Mouse (Mus musculus): ENCODE results near the gene Plin5. TPM values are rescaled to one million over a fixed set of nuclear protein-coding genes. Genes with fewer than 3 reads are reported as not detected.
A peak's percentile ranks its signal among the peaks of the same experiment; 100 is the strongest.
"Not testable (repeated sequence)": the region's sequence is repeated elsewhere in the genome, so short reads cannot be mapped to it uniquely, and the experiment has no call there.

Plin5 gene
- polyA plus RNA-seq, 1 experiment: 11.7 TPM

- no peak for DNase-seq
- no peak overlapping the region for H3K27ac ChIP-seq (ENCODE audit: control insufficient read depth, insufficient read depth, low read length)
- peaks cover 19% of the 10 kb centered on the region for H3K36me3 ChIP-seq (ENCODE audit: control insufficient read depth, insufficient read depth, low read length)
- TF ChIP-seq POLR2A (IDR thresholded peaks at IDR 0.05; ENCODE audit: control insufficient read depth, extremely low read depth, insufficient read depth, low read length, poor library complexity) (no peak), CTCF (IDR thresholded peaks at IDR 0.05; ENCODE audit: borderline replicate concordance, control insufficient read depth, extremely low read depth, insufficient read depth, low read length, poor library complexity) (no peak)
- H3K4me3 ChIP-seq (ENCODE audit: control insufficient read depth, insufficient read depth, low read length): no peak overlapping the region
- no peaks in the 10 kb centered on the region for H3K27me3 ChIP-seq (ENCODE audit: control insufficient read depth, insufficient read depth, low read length)
- no peaks in the 10 kb centered on the region for H3K4me1 ChIP-seq (replicated peaks; ENCODE audit: control insufficient read depth, insufficient read depth, low read length)
- 97% methylated on average over 12 of the region's 12 CpGs for WGBS
Measured at GRCm38 (mm10) chr17:56096883-56097282, 20.5 kb downstream of the Plin5 start.

GRCm38 (mm10) chr17:56092794-56093193 is 24.6 kb downstream of the Plin5 start:
- peaks cover 11% of the 10 kb centered on the region for H3K36me3 ChIP-seq (ENCODE audit: control insufficient read depth, insufficient read depth, low read length)
- WGBS: 95% methylated on average over 1 of the region's 1 CpGs
- DNase-seq: no peak

GRCm38 (mm10) chr17:56092312-56092711 is 25.1 kb downstream of the Plin5 start:
- no peaks in the 10 kb centered on the region for H3K27me3 ChIP-seq (ENCODE audit: control insufficient read depth, insufficient read depth, low read length)
- H3K36me3 ChIP-seq (ENCODE audit: control insufficient read depth, insufficient read depth, low read length): peaks cover 6% of the 10 kb centered on the region
- TF ChIP-seq POLR2A (IDR thresholded peaks at IDR 0.05; ENCODE audit: control insufficient read depth, extremely low read depth, insufficient read depth, low read length, poor library complexity) (no peak), CTCF (IDR thresholded peaks at IDR 0.05; ENCODE audit: borderline replicate concordance, control insufficient read depth, extremely low read depth, insufficient read depth, low read length, poor library complexity) (no peak)
- 100% methylated on average over 1 of the region's 1 CpGs for WGBS
- H3K4me3 ChIP-seq (ENCODE audit: control insufficient read depth, insufficient read depth, low read length): no peak overlapping the region
- no peaks in the 10 kb centered on the region for H3K4me1 ChIP-seq (replicated peaks; ENCODE audit: control insufficient read depth, insufficient read depth, low read length)
- no peak for DNase-seq
- H3K27ac ChIP-seq (ENCODE audit: control insufficient read depth, insufficient read depth, low read length): no peak overlapping the region

More at GRCm38 (mm10) chr17:56092794-56093193, 24.6 kb downstream of the Plin5 start:
- Histone ChIP-seq H3K27me3 (ENCODE audit: control insufficient read depth, insufficient read depth, low read length) (no peaks in the 10 kb centered on the region), H3K4me3 (ENCODE audit: control insufficient read depth, insufficient read depth, low read length) (no peak overlapping the region), H3K27ac (ENCODE audit: control insufficient read depth, insufficient read depth, low read length) (no peak overlapping the region), H3K4me1 (replicated peaks; ENCODE audit: control insufficient read depth, insufficient read depth, low read length) (no peaks in the 10 kb centered on the region)
- TF ChIP-seq POLR2A (IDR thresholded peaks at IDR 0.05; ENCODE audit: control insufficient read depth, extremely low read depth, insufficient read depth, low read length, poor library complexity) (no peak), CTCF (IDR thresholded peaks at IDR 0.05; ENCODE audit: borderline replicate concordance, control insufficient read depth, extremely low read depth, insufficient read depth, low read length, poor library complexity) (no peak)

GRCm38 (mm10) chr17:56080781-56081585 is 36.4 kb downstream of the Plin5 start:
- Histone ChIP-seq H3K4me3 (ENCODE audit: control insufficient read depth, insufficient read depth, low read length) (no peak overlapping the region), H3K4me1 (replicated peaks; ENCODE audit: control insufficient read depth, insufficient read depth, low read length) (peaks cover 20% of the 10 kb centered on the region), H3K27me3 (ENCODE audit: control insufficient read depth, insufficient read depth, low read length) (no peaks in the 10 kb centered on the region), H3K27ac (ENCODE audit: control insufficient read depth, insufficient read depth, low read length) (no peak overlapping the region), H3K36me3 (ENCODE audit: control insufficient read depth, insufficient read depth, low read length) (no peaks in the 10 kb centered on the region)
- TF ChIP-seq CTCF (IDR thresholded peaks at IDR 0.05; ENCODE audit: borderline replicate concordance, control insufficient read depth, extremely low read depth, insufficient read depth, low read length, poor library complexity) (no peak), POLR2A (IDR thresholded peaks at IDR 0.05; ENCODE audit: control insufficient read depth, extremely low read depth, insufficient read depth, low read length, poor library complexity) (no peak)
- 51% methylated on average over 8 of the region's 8 CpGs for WGBS
- DNase-seq: peak; percentile 18

GRCm38 (mm10) chr17:56079921-56080320 is 37.5 kb downstream of the Plin5 start:
- TF ChIP-seq CTCF (IDR thresholded peaks at IDR 0.05; ENCODE audit: borderline replicate concordance, control insufficient read depth, extremely low read depth, insufficient read depth, low read length, poor library complexity) (no peak), POLR2A (IDR thresholded peaks at IDR 0.05; ENCODE audit: control insufficient read depth, extremely low read depth, insufficient read depth, low read length, poor library complexity) (no peak)
- 1% methylated on average over 11 of the region's 11 CpGs for WGBS
- Histone ChIP-seq H3K36me3 (ENCODE audit: control insufficient read depth, insufficient read depth, low read length) (no peaks in the 10 kb centered on the region), H3K4me3 (ENCODE audit: control insufficient read depth, insufficient read depth, low read length) (peak overlapping the region; percentile 88), H3K27ac (ENCODE audit: control insufficient read depth, insufficient read depth, low read length) (no peak overlapping the region), H3K4me1 (replicated peaks; ENCODE audit: control insufficient read depth, insufficient read depth, low read length) (peaks cover 23% of the 10 kb centered on the region), H3K27me3 (ENCODE audit: control insufficient read depth, insufficient read depth, low read length) (no peaks in the 10 kb centered on the region)
- peak; percentile 13 for DNase-seq

GRCm38 (mm10) chr17:56078880-56079795 is 38.3 kb downstream of the Plin5 start, which contains the start of gene Hdgfl2:
Gene Hdgfl2, plus strand, starts transcription at chr17:56079634.
- WGBS: under 1% methylated on average over 61 of the region's 61 CpGs
- no peaks in the 10 kb centered on the region for H3K36me3 ChIP-seq (ENCODE audit: control insufficient read depth, insufficient read depth, low read length)
- TF ChIP-seq CTCF (IDR thresholded peaks at IDR 0.05; ENCODE audit: borderline replicate concordance, control insufficient read depth, extremely low read depth, insufficient read depth, low read length, poor library complexity) (no peak), POLR2A (IDR thresholded peaks at IDR 0.05; ENCODE audit: control insufficient read depth, extremely low read depth, insufficient read depth, low read length, poor library complexity) (peak; percentile 80; the same call in 1 of the 2 replicates)
- peak within 1 kb of the TSS; percentile 25; the same call in 1 of the 2 replicates for H3K27ac ChIP-seq (ENCODE audit: control insufficient read depth, insufficient read depth, low read length)
- DNase-seq: peak; percentile 99
- no peaks in the 10 kb centered on the region for H3K27me3 ChIP-seq (ENCODE audit: control insufficient read depth, insufficient read depth, low read length)
- H3K4me3 ChIP-seq (ENCODE audit: control insufficient read depth, insufficient read depth, low read length): peak within 1 kb of the TSS; percentile 88
- H3K4me1 ChIP-seq (replicated peaks; ENCODE audit: control insufficient read depth, insufficient read depth, low read length): peaks cover 26% of the 10 kb centered on the region

- WGBS: 65% methylated on average over 9 of the region's 9 CpGs
- peak; percentile 20 for DNase-seq
- 0 out of 2 replicates have a peak overlapping the region, but pooled peaks have one; percentile 3 for H3K4me3 ChIP-seq (ENCODE audit: control insufficient read depth, insufficient read depth, low read length)
Measured at GRCm38 (mm10) chr17:56078361-56078760, 39.0 kb downstream of the Plin5 start.

More at GRCm38 (mm10) chr17:56078361-56078760, 39.0 kb downstream of the Plin5 start:
- H3K27me3 ChIP-seq (ENCODE audit: control insufficient read depth, insufficient read depth, low read length); H3K36me3 ChIP-seq (ENCODE audit: control insufficient read depth, insufficient read depth, low read length): not testable (repeated sequence)
- Histone ChIP-seq H3K27ac (ENCODE audit: control insufficient read depth, insufficient read depth, low read length) (peak overlapping the region; percentile 23; the same call in 1 of the 2 replicates), H3K4me1 (replicated peaks; ENCODE audit: control insufficient read depth, insufficient read depth, low read length) (peaks cover 31% of the 10 kb centered on the region)

Measured in thymus, adult 2 months (tissue).